Mouse (Mus musculus): ENCODE results near the gene Slc30a7.
"Not testable (repeated sequence)": the region's sequence is repeated elsewhere in the genome, so short reads cannot be mapped to it uniquely, and the experiment has no call there.

The Slc30a7 gene

DNA sequence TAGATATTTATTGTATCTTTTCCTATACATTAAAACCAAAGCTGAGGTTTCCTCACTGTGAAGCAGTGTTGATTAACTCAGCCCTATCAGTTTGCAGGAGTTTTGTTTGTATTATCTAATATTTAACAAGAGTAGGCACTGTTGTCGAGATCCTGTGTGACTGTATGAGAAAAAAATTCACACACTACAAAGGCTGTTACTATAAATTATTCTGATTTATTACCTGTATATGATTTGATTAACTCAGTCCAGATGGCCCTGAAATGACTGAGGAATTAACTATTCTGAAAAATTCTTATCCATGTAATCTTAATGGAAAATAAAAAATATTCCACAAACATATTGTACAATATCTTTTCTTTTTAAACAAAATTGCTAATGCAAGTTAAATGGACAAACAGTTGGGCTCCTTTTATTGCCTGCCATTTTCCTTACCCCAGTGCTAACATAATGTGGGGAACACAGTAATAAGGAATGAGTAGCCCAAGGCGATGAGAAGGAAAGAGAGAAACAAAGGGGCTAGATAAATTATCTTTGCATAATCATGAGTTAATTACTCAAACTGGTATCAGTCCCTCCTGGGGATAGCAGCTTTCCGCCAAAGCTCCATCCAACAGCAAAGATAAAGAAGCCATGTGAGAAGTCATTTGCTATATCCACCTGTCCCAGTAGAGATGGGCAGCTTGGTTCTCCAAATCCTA is 57.8 kb downstream of the Slc30a7 start:
- DNase-seq (ENCODE audit: low read depth, low spot score) = no peak

GRCm38 (mm10) chr3:115946272-115946671 is 60.9 kb downstream of the Slc30a7 start:
- no peak for DNase-seq (ENCODE audit: low read depth, low spot score)

DNA sequence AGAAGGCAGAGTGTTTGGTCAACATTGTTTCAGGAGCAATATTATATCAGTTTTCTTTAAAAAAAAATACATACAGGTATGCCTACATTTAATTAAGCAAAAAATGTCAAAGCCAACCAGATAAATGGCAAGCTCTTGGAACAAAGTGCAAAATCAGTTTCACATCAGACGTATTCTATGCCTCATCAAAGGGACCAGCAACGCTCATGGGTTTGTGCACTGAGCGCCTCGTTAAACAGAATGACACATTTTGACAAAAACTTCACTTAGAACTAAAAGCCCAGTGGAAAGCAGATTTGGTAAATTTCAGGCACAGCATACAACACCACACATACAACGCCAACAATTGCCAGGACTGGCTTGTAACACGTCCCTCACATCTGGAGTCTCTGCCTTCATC is 62.8 kb downstream of the Slc30a7 start:
- no peak for DNase-seq (ENCODE audit: low read depth, low spot score)

DNA sequence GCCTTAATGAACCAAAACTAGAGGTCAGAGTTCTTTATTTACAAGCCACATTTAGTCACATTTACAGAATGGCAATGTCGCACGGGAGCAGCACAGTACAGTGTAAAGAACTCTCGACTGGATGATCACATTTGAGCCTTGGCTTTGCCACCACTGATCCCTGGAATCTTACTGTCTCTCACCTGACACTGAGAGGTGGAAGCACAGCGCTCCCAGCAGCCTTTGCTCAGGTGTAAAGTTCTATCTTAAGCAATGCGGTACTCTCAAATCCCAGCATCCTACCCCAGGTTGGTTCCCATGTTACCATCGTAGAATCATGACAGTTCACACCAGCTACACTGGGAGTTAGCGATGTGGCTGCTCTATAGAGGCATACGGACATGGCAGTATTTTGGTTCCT is 65.7 kb downstream of the Slc30a7 start:
- DNase-seq (ENCODE audit: low read depth, low spot score) = no peak

- DNase-seq (ENCODE audit: low read depth, low spot score) = no peak
Observed at GRCm38 (mm10) chr3:115940510-115940909, 66.7 kb downstream of the Slc30a7 start.

GRCm38 (mm10) chr3:115937807-115938206 is 69.4 kb downstream of the Slc30a7 start:
- no peak for DNase-seq (ENCODE audit: low read depth, low spot score)

DNA sequence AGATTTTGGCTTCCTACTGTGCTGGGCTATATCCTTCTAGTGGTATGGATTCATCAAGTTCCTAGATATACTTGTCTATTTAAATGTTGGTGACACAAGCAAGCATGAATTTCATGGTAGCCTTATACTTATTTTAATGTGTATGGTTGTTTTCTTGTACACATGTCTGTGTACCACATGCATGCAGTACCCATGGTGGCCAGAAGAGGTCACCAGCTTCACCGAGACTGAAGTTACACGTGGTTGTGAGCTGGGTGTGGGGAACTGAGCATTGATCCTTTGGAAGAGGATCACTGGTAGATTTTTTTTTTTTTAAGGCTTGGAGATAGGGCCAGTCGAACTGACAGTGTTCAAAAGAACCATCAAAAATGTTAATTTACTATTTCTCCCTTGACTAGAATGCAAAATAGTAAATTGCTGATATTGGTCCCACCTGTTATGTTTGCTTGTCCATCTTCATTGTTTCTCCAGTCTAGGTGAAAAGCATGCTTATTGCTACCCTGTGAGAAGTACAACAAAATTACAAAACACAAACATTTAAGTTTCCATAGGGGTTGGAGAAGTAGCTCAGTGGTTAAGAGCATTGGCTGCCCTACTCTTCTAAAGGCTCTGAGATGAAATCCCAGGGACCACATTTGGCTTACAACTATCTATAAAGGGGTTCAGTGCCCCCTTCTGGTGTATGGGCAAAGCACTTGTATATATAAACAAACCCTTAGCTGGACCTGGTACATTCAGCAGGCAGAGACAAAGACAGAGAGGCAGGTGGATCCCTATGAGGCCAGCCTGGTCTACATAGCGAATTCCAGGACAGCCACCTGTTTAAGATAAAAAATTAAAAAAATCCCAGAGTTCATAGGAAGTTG is 70.2 kb downstream of the Slc30a7 start:
- DNase-seq (ENCODE audit: low read depth, low spot score) = peak; percentile 85

DNA sequence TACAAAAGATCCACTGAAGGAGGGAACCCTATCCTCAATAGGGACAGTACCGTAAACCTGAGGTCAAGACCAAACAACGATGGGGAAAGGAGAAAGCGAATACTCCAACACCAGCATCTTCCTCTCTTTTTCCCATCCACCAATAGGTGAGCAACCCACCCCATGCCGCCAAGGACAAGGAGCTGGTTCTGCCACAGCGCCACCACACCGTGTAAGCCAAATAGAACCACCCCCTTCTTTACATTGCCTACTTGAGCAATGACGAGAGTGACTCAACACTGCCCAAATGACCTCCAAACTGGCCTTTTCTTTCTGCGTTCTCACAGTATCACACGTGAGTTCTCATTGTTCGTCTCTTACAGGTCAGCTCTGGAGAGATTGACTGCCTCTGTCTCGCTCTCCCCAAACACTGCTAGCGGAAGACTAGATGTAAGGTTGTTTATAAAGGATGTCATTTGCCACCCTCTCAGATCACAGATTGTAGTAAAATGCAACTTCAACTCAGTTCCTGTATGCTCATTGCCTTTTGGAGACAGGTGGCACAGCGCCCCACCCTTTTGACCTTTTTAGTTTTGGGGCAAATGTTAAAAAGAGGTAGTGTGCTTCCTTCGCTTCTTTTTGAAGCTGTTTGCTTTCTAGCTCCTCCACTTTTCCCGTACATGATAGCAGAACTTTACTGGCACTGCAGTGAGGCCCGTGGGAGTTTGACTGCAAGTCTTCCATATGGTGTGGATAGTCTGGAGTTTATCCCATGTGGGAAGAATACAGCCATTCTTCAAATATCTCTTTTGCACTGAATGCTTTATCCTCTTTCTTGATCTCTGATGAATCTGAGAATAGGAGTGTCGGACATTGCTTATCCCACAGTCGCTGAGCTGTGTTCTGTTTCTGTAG is 73.7 kb downstream of the Slc30a7 start:
- DNase-seq (ENCODE audit: low read depth, low spot score) = no peak

GRCm38 (mm10) chr3:115931701-115932100 is 75.5 kb downstream of the Slc30a7 start:
- DNase-seq (ENCODE audit: low read depth, low spot score) = no peak

DNA sequence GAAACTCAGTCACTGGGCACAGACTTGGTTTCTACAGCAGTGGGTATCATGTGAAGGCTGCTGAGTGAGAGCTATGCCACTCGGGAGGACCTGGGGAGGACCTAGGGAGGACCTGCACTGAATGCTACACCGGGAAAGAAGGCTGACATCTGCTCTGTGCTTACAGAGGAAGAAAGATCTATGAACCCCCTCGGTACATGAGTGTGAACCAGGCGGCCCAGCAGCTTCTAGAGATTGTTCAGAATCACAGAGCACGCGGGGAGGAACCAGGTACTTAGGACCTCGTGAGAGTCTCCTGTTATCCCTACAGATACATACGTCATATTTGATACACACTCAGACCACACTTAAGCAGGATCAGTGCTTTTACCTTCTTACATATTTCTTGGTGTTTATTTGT is 80.7 kb downstream of the Slc30a7 start:
- no peak for DNase-seq (ENCODE audit: low read depth, low spot score)

- DNase-seq (ENCODE audit: low read depth, low spot score) = no peak
Observed at GRCm38 (mm10) chr3:115924401-115925190, 82.6 kb downstream of the Slc30a7 start.

DNA sequence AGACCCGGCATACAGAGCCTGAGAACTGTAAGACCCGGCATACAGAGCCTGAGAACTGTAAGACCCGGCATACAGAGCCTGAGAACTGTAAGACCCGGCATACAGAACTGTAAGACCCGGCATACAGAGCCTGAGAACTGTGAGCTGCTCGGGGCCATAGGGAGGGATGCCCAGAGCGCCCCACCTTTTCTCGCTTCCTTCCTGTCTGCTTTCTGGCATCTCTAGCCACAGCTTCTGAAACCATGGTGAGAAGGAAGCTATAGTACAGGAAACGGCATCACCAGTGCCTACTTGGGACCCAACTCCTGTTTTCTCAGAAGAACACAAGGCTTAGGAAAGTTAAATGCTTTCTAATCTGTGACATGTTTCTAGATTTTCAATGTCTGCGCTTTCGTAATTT is 99.8 kb downstream of the Slc30a7 start:
- DNase-seq (ENCODE audit: low read depth, low spot score) = not testable (repeated sequence)

- DNase-seq (ENCODE audit: low read depth, low spot score) = no peak
Observed at GRCm38 (mm10) chr3:115905567-115905966, 101.6 kb downstream of the Slc30a7 start.

GRCm38 (mm10) chr3:115905067-115905466 is 102.1 kb downstream of the Slc30a7 start:
- DNase-seq (ENCODE audit: low read depth, low spot score) = no peak

DNA sequence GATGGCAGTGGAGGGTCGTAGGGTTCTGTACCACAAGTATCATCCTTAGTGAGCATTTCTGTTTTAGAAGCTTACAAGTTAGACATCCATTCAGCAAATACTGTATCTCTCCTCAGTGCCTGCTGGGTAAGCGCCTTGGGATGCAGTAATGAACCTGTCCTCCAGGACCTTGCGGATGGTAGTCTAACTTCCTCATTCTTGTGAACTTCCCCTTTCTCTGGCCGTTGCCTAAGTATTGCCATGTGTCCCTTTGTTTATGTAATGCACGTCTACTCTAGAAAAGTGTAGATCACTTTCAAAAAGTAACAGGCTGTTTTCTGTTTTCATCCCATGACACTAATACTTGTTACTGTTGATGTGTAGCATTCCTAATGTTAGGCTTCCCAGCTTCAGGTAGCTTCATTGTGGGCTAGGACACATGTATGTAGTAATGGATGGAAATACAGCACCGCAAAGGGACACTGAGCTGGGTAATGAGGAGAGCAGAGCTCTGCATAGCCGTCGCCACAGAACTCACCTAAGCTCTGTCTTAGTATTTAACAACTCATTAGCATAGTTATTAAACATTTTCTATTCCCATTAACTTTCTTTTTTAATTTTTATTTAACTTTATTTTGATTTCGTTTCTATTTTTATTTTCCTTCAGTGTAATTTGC is 104.8 kb downstream of the Slc30a7 start:
- no peak for DNase-seq (ENCODE audit: low read depth, low spot score)

- DNase-seq (ENCODE audit: low read depth, low spot score) = no peak
Observed at GRCm38 (mm10) chr3:115898354-115898948, 108.8 kb downstream of the Slc30a7 start.

DNA sequence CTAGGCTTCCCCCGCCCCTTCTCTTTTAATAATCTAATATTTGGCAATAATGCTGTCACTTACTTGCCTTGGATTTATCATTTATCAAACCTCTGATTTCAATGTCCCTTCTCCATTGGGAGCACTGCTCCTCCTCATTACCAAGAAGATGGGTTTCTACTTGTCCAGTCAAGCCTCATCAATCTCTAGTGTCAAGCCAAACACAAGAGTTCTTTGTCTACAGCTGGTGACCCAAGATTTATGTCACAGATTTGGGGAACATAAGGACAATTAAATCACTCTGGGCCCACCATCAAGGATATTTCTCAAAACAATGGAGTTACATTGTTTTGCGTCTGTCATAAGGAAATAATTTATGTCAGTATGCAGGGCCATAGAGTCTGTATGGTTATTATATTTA is 114.0 kb downstream of the Slc30a7 start:
- no peak for DNase-seq (ENCODE audit: low read depth, low spot score)

DNA sequence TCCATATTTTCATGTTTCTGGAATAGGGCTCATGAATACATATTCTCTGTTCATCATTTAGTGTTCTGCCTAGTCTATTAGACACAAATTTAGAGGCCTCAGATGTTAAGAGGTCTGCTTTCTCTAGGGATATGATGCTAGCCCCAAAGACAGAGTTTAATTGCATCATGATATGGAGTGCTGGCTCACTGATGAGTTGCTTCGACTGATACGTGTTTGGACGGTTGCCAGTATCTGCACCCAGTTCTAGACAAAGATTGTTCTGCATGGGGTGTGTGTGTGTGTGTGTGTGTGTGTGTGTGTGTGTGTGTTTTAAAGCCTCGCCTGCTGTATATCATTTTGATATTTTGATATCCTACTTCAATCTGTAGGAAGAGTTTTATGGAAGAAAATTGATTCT is 114.9 kb downstream of the Slc30a7 start:
- no peak for DNase-seq (ENCODE audit: low read depth, low spot score)

Data from ES-CJ7 (cell line).